Mouse (Mus musculus) adrenal gland, postnatal 14 days (tissue): ENCODE results near the gene Tnnt3. TPM values are rescaled to one million over a fixed set of nuclear protein-coding genes. Genes with fewer than 3 reads are reported as not detected.

Source experiments
- DNase-seq: peaks from one replicate; pipeline ENCODE4 v3.0.0; 2021; ENCODE audit warnings: mixed read lengths
- total RNA-seq: library from RNA; stranded (reverse); gene quantifications from 2 replicates; pipeline ENCODE4 v1.2.3, GENCODE M21; 2021

Tnnt3 gene
- total RNA-seq, 1 experiment from 2014 or later: 1.1 TPM

DNA sequence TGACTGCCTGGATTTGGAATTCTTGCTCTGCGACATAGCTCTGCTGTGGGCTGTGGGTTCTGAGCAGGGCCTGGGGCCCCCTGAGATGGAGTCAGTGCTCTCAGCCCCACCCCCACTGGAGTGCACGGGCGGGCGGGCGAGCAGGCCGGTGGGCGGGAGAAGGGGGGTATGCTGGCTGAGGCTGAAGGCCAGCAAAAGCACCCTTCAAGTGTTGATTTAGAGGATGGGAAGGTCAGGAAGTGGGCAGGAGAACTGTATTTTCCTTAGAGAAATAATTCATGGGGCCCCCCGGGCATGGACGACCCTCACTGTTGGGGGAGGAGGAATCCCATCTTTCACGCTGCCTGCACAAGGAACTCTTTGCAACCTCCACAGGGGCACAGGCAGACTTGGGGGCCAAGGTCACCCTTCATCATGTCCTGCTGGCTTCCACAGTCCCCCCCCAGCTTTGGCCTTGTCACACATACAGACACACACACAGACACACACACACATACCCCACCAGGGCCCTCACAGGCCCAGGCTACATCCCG lies 44.2 kb downstream of the Tnnt3 start:
- peak; percentile 54 for DNase-seq

DNA sequence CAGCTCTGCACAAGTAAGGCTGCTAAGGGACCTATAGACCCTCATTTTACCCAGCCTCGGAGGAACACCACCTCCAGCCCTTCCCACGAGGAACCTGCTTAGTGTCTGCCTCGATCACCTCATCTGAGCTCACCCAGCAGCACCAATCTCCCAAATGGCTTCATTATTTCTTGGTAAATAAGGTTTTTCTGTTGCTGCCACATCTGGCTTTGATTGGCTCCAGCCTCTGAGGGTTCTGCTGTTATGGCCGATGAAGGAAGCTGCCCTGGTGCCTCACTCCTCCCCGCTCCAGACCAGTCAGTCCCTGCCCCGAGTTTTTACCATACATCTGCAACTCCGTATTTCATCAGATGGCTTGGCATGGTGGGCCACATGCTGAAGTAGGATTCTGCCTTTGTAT lies 47.3 kb downstream of the Tnnt3 start:
- no peak for DNase-seq

DNA sequence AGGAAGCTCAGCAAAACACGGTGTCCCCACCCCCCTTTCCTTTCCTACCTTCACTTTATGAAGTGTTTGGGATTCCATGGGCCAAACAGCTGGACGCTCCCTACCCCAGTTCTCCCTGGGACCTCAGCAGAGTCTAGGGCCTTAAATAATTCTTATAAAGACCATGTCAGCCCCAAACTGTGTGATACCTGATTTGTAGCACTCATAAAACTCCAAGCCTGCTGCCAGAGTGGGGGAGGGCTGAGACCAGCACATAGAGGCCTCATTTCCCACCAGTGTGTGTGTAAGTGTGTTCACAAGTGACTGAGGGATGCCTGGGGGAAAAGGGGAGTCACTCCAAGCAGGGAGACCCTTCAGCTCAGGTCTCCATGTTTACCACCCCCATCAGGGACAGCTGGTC lies 49.2 kb downstream of the Tnnt3 start:
- no peak for DNase-seq

DNA sequence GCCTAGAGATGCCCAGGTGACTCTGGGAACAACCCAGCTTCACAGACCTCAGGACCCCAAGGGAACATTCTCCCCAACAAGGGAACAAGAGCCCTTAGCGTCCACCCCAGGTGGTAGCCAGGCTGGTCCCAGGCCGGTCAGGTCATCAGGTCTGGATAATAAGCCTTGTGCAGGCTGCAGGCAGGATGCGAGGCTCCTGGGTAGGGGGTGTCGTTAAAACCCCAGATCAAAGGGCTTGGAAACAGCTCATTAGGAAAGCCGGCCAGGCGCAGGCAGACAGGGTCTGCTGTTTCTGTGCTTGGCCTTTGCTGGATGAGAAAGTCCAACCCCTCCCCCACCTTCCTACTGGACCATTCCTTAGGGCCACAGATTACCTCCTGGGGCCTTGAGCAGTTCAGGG lies 50.1 kb downstream of the Tnnt3 start:
- DNase-seq: no peak

DNA sequence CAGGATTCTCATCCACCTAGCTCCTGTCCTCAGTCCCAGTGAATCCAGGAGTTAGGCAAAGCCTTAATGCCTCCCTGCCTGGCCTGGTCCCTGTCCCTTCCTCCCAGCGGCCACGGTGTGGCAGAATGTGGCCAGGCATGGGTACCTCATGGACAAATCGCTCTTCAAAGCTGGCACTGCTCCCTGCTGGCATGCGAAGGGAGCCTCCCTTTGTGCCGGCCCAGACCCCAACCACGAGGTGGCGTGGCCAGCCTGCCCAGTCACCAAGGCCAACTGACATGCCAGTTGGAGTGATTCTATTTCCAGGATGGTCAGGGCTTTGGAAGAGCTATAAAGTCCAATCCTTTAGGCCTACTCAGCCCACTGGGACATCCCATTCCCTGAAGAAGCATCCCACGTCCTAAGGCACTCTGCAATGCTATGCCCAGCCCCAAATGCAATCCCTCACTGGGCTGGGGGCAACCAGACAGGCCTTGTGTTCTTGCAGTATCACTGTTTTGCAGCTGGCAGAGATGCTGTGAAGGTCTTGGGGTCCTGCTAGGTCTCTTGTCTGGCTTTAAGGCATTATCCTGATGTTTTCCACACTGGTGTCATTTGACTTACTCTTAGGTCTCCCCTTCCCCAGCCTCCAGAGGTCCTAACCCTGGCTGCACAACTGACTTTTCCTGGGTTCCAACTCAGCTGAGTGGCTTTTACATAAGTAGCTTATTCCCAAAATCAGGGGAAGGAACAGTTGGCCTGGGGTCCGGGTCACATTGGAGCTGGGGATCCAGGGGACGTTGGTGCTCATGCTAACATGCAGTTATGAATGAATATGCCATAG lies 51.5 kb downstream of the Tnnt3 start:
- DNase-seq: peak; percentile 87

DNA sequence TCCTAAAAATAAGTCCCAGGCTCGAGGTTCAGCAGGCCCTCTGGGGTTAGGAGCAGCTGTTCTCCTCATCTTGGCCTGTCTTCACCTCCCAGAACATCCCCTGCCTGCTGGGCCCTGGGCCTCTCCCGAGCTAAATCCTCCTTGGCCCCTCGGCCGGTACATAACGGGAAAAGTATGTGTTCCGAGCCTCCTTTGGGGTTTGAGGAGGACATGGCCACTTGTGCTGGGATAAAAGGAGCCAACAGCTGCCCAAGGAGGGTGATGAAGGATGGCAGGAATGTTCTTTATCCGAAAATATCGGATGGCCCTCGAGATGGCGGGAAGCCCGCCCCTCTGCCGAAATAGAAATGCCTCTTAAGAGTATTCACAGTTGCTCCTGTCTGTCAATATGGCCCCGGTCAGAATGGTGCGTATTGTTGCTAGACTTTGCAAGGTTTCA lies 52.3 kb downstream of the Tnnt3 start:
- no peak for DNase-seq

DNA sequence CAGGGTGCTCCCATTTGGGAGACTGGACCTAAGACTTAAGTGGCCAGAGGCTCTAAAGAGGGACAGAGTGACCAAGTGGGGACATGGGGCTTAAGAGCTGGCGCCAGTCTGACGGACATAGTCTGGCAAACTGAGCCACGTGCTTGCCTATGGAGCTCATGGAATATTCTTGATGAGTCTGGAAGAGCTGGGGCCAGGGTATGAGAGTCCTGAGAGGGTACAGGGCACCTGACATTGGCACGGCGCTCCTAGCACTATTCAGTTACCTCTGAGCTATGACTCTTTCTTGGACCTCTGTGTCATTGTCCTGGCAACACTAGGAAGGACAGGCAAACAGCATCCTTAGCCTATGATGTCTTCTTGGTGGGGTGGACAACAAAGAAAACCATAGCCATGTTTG lies 53.1 kb downstream of the Tnnt3 start:
- DNase-seq: no peak

DNA sequence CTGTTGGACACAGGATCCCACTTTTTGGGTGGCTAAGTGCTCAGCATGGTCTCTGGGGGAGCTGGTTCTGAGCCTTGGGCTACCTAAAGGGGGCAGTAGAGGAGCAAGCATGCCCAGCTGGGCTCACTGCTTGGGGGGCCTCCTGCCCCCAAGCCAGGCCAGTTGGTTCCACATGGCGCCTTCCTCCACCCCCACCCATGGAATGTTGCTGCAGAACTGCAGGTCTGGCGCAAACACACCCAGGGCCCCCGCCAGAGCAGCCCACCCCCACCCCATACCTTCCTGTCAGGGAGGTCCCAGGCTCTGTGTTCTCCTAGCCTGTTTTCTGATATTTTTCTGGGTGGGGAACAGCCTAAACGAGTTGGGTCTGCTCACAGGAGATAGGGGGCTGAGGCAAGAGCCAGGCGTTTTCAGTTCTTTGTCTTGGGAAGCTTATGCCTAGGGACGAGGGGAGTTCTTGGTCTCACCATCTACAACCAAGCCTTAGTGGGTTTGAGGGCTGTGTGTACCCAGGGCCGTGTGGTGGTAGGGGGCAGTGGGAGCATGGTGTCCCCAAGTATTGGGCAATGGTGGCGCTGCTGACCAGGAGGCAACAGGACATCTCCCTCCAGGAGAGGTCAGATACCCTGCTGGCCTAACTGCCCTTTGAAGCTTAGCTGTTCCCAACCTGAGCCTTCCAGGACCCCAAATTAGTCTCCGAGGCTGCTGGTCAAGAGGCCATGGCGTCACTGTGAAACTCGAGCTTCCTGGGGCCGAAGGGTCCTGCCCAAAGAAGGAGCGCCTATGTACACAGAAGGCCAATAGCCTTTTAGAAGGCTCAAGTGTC lies 54.2 kb downstream of the Tnnt3 start:
- no peak for DNase-seq

DNA sequence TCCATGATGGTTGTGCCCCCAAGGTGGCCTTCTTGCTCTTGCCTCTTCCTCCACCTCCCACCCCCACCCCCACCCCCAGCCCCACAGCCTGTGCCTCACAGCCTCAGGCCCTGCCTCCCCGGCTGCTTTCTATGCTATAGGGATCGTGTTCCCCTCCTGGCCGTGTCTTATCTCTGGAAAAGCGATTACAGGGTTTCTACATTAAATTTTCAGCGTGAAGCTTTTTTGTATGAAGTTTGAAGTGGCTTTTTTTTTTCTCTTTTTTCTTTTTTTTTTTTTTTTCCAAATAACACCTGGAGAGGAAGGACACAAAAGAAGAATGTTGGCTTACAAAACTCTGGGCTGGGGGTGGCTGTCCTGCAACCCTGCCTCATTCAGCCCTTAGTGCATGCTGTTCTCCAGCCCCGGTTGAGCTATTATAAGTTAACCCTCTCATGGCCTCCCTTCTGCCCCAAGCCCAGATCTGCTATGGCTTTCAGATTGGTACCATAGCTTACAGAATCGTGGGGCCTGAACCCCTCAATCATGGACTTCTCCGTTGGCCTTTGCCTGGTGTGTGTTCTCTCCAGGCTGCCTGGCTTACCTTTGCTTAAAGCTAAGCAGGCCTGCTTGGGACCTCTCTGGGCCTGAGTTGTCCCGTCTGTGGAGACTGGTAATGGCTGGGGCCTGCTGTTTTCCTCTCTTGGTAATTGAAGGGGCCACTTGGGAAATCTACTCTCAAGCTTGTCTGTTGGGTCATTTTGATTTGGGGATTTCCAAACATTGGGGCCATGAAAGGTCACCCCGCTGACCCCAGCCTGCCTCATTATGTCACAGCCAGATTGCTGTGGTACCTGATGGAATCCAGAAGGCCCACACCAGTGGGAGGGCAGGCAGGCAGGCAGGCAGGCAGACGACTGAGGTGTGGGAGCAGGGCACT lies 55.0 kb downstream of the Tnnt3 start:
- no peak for DNase-seq

DNA sequence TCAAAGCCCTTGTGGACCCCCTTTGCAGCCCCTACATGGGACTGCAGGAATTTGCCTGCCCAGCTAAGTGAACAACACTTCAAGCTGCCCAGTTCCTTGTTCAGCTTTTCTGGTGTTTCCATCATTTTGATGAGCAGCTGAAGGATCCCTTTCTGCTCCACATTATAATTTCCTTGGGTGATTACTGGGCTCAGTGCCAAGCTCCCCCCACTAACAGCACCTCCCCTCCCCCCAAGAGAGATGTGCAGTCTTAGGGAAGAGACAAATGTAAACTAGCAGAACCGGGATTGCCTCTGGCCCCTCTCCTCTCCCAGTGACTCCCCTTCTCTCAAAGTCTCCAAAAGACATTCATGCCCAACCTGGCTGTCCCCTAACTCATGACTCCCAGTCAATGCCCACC lies 56.0 kb downstream of the Tnnt3 start:
- DNase-seq: no peak

DNA sequence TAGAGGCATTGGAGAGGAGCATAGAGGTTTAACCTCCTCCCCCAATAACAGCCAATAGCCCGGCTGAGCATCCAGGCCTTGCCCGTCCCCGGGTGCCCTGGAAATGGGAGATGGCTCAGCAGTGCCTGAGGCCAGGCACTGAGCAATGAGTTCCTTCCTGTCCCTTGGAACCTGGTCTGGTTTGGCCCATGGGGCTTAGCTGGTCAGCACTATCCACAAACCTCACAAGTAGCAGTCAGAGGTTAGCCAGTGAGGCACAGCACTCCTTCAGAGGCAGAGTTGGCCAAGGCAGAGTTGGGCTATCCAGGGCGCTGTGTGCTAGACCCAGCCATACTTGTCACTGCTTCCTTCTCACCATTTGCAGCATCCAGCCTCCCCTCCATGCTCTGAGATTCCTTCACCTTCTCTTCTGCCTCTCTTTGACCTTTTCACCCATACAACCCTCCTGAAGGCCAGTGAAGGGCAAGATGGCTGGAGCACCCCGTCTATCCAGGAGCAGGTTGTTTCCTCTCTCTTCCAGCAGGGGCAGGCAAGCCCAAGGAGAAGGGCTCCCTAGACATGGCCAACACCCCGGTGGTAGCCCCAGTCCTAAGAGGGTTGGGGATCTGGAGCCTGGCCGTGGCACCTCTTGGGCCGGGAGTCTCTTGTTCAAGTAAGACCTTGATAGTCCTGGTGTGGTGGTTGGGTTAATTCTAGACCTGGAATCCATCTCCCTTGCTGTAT lies 56.9 kb downstream of the Tnnt3 start:
- DNase-seq: no peak

DNA sequence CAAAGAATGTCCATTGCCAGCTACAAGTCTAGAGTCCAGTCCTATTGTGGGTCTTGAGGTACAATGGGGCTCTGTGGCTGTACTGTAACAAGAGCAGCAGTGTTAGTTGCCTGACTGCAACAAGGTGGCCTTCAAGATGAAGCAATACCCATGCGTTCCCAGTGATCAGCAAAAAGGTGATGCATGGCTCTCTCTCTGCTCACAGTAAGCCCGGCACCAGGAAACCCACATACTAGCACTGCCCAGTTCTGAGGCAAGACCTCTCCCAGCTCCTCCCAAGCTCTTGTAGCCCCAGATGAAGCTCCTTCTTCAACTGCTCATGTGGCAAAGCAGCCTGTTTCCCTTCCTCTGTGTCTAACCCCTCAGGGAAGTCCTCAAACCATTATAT lies 57.4 kb downstream of the Tnnt3 start:
- DNase-seq: no peak

DNA sequence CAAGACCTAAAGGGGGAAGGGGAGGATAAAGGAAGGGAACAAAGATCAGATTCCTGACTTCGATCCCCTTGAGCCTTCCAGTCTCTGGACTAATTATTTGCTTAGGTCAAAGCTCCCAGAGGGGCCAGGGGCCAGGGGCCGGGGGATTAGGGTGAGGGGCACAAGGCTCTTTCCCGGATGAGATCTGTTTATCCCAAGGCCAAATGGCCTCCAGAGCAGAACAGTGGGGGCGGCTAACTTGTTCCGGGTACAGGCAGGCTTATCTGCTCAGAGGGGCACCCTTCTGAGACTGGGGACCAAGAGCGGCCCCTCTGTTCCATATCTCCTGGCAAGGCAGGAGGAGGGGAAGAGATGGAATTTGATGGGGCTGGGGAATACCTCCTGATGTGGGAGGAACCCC lies 59.1 kb downstream of the Tnnt3 start:
- DNase-seq: no peak

DNA sequence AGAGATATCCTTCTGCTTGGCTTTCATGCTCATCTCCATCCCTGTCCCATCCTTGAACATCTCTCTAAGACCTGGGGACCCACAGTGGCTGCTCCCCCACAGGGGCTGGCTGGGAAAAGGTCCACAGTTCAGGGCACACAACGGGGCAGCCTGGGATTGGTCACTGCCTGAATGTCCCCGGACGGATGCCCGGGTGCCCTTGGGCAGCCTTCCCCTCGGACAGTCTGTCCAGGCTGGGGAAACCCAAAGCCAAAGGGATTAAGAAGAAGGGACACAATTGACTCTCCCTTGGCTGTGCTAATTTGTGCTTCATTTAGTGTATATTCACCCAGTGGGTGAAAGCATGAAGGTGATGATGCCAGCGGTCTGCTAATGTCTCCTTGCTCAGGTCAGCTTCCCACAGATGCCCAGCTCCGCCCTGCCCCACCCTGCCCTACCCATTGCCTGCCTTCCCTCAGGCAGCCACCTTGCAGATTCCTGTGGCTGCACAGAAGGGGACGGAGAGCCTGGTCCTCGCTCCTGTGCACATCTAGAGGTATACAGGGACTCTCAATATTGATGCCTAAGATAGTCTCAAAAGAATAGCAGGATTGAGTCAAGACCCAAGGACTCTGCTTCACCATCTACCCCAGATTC lies 60.0 kb downstream of the Tnnt3 start:
- DNase-seq: no peak

DNA sequence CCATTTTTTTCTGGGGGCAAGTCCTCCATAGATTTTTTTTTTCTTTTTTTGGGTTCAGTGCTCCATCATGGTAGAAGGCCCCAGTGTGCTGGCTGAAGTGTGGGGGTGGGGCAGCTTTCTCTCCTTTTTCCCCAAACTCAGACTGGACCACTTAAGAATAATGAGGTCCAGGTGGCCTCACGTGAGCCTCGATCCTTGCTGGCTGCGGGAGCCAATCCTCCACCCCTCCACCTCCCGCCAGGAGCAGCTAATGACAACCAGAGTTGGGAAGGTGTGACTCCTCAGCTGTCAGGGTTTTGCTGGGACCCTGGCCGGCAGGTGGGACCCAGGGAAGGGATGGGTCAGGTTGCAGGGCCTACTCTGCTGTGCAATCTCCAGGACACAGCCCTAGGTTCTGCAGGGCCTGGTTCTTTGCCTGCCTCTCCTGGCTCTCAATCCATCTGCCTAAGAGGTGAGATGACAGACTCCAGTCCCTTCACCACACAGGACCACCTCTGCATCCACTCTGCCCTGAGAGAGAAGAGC lies 61.1 kb downstream of the Tnnt3 start:
- DNase-seq: no peak

DNA sequence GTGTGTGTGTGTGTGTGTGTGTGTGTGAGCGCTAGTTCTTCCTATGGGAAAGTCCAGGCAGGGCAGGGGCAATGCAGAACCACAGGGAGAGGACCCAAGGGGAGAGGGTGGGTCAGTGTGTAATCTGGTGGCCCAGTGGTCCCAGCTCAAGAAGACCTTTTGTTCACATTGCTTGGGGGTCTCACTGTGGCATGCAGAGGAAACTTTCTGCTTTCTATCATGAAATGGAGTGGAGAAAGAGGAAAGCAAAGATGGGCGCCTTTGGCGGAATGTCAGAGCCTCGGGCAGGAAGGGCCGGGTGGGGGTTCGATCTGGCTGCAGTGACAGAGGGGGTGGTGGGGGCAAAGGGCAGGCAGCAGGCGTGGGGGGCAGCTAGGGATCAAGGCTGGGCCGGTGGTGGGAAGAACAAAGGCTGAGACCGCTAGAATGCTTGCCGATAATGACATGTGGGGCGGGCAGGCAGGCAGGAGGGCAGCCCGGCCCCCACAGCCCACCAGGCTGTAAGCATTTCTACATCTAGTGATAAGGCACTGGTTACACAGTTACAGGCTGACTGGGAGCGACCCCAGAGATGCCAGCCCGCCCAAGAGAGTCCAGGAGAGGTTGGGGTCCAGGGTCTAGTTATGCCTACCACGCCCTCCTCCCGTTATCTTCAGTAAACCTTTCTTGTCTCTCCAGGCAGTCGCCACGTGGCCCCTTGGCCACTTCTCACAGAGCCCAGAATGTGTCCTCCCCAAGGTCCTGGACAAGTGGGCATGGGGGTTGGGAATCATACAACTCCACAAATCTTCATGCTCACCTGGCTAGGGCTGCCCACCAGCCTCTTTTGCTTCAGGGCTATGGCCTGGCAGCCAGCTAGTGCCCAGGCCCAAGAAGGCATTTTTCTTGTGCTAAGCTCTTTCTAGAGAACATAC lies 62.6 kb downstream of the Tnnt3 start:
- no peak for DNase-seq

DNA sequence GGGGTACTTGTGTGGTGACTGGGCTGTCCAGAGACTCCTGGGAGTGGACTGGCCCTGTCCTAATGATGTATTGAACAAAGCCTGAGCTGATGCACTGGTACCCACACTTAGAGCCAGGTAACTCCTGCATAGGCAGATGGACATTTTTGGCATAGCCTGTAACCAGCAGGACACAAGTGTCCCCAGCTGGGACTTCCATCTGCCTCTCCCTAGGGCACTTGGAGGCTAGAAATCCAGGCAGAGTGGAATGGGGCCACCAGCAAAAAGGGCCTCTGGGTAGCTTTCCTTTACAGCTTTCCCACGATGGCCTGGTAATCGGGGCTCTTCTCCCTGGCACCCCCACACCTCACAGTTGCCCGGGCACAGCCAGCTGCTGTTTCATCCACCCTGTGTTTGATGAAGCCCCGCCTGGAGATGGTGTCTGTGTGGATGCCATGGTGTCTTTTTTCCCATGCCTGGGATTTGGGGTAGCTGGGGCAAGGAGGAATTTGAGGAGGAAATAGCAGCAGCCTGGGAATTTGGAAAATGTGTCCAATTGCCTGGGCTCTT lies 63.3 kb downstream of the Tnnt3 start:
- DNase-seq: no peak

DNA sequence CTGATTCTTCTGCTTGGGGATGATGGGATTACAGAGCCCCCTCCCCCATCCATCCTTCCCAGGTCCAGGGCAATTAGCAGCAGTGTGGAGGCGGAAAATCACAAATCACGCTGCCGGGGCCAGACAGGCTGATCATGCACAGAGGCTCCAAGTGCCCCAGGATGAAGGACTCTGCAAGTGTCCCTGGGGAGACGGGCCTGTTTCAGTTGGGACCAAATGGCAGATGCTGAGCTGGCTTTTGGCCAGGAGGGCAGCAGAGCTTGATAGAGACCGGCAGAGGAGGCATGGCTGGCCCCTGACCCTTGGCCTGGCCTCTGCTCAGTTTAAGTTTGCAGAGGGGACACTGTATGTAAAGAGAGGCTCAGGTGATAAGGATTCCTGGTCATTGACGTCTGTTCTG lies 64.5 kb downstream of the Tnnt3 start:
- no peak for DNase-seq

DNA sequence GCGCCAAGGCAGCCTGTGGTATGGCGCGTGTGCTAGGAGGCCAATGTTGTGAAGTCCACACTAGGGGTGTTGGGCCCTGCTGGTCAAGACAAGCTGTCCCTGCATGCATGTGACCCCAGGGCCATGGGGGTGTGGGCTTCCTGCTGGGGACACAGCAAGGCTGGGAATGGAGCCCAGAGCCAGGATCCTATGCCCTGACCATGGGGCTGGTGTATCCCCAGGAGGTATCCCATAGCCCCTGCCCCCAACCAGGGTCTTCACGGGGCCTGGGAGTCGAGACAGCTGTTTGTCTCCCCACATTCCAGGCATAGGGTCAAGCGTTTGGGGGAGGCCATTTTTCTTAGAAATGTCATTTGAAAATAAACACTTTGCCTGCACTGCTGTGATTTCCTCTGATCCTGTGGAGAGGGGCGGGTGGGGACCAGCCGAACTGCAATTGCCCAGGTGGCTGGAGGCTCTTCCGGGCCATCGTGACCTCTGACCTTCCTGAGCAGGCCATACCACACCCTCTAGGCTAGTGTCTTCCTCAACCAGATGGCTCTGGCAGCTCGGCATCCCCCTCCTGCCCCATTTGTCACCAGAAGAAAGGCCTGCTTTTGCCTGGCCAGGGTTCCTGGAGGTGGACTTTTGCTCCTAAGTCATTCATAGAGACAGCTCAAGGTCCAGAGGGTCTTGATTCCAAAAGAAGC lies 66.5 kb downstream of the Tnnt3 start:
- no peak for DNase-seq
